Mouse (Mus musculus) T-cell, adult 2 months (primary cell): ENCODE data around the gene Myo19.

ENCODE experiments used
- DNase-seq: peaks from one replicate; pipeline ENCODE4 v3.0.0; 2022; ENCODE audit warnings: low spot score

The Myo19 gene

GRCm38 (mm10) chr11:84947206-84947605 is 67.3 kb downstream of the Myo19 start:
- no peak for DNase-seq

DNA sequence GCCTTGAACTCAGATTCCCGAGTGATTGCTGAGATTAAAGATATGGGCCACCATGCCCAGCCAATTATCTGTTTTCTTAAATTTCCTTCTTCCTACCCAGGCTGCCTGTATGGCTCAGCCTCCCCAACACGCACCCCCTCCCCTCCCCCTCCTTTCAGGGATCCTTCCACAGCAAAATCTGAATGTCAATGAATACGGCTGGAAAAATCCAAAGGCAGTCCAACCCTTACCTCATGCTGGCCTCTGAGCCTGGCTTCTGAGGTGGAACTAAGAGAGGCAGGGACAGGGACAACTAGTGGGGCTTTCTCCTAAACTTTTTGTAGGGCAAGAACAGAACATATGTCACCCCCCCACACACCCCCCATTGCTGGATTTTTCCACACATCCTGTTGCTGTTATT is 68.2 kb downstream of the Myo19 start:
- no peak for DNase-seq

DNA sequence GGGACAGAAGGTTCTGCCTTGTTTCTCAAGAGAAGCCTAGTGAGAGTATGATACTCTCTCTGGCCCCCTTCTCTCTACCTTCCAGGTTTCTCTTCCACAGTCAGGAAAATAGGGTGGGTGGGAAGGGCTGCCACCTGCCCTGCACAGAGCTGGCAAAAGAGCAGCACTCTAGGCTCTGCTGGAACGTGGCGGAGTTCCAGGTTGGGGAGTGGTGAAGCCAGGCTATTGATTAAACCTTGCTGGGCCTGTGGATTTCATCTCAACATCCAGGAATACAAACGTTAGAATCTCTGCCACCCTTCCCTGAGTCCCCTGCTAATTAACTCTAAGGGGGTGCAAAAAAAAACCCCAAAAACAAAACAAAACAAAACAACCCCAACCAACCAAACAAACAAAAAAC is 68.6 kb downstream of the Myo19 start:
- DNase-seq: no peak

GRCm38 (mm10) chr11:84952611-84953010 is 72.7 kb downstream of the Myo19 start:
- DNase-seq: no peak

GRCm38 (mm10) chr11:84956400-84956799 is 76.5 kb downstream of the Myo19 start:
- DNase-seq: no peak

DNA sequence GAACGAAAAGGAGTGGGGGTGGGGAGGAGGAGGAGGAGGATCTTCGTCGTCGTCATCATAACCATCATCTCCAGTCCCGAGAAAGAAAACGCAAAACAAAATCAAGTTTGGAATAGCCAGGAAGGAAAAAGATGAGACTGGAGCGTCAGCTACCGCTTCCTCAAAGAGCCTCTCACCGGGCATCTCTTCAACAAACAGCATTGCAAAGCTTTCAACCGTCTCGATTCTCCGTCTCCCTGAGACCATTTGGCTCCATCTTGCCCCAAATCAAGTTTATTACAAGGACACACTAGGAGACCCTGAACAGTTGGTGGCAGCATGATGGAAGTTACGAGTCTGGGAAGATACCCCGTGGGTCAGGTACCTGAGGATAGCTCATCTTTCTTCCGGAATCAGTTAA is 77.2 kb downstream of the Myo19 start:
- DNase-seq: no peak

GRCm38 (mm10) chr11:84957591-84958270 is 77.8 kb downstream of the Myo19 start, which contains the start of gene Car4:
Gene Car4 (plus strand): TSS chr11:84957786.
- no peak for DNase-seq

DNA sequence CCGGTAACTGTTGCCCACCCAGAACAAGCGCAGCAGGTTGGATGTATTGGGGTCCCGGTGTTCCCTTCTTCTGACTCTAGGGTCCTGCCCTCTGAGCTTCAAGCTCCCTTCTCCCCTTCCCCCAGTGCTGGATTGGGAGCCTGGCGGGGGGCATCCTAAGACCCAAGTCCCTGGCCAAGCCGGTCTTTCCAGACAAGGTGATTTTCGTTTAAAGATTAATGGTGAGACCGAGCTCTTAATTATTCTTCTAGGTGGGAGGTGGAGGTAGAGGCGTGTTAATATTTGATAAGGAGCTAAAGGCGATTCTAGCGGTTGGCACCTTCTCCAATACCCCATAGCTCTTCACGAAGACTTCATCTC is 78.3 kb downstream of the Myo19 start:
- no peak for DNase-seq

DNA sequence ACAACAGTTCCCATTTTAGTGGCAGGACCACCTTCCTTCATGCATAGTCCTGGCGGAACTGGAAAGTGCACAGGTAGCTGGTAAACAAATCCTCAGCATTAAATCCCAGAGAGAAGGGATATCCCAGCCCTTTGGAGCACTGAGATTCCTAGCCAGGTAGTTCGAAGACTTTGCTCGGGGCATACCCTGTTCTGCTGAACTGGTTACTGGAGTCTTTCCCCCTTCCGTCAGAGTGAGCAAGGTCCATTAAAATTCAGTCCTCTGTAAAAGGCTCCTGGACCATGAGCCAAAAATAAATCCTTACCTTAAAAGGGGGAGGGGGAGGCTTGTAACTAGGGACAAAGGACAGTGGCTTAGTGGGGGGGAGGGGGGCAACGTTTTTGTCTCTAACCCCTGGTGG is 79.2 kb downstream of the Myo19 start:
- no peak for DNase-seq

DNA sequence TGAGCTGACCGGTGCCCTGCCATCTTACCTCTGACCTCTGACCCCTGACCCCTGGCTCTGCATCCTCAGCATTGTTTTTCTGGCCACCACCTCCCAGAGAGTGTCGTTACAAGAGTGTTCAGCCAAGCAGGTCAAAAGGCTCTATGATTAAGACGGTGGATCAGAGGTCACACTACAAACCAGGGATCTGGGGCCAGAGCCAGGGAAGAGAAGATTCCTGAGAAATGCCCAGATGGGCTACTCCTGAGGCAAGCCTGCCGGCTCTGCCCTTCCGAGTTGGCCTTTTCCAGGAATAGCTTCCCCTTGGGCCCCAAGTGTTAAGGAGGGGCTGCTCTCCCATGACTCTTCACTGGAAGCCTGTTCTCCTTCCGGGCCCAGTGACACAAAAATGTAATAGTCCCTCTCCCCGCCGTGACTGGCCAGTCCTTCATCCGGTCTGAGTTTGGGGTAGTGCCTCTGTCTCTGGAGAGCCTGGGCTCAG is 79.8 kb downstream of the Myo19 start:
- no peak for DNase-seq

- DNase-seq: no peak
These were observed 80.3 kb downstream of the Myo19 start for GRCm38 (mm10) chr11:84960291-84960690.

DNA sequence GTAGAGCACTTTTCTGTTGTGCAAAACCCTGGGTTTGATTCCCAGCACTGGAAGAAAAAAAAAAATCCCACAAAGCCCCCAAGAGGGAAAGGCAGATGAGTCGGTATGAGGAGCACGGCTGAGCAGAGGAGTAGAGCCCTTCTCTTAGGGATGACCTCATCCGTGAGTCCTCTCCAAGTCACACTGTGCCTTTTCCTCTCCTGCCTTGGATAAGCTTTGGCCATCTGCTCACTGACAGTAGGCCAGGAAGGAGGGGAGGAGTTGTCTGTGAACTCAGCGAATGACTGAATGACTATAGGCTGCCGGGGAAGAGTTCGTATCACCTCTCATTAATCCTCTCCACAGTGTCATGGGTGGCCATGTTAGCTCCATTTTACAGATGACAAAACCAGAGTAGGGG is 80.8 kb downstream of the Myo19 start:
- DNase-seq: no peak
